Mouse (Mus musculus) layer of hippocampus, postnatal 36 days (tissue): Measurements from ENCODE around the gene Eid3. TPM values are rescaled to one million over a fixed set of nuclear protein-coding genes. Genes with fewer than 3 reads are reported as not detected.

ENCODE experiments used
- DNase-seq, 2 experiments: peaks; one replicate each; pipeline ENCODE4 v3.0.0; 2022
- total RNA-seq, 2 experiments: library from RNA; stranded (reverse); gene quantifications; 2 replicates each; pipeline ENCODE4 v1.2.3; 2021

Gene Eid3
- total RNA-seq, 2 experiments from 2014 or later, result 1.5 to 1.9 TPM

DNA sequence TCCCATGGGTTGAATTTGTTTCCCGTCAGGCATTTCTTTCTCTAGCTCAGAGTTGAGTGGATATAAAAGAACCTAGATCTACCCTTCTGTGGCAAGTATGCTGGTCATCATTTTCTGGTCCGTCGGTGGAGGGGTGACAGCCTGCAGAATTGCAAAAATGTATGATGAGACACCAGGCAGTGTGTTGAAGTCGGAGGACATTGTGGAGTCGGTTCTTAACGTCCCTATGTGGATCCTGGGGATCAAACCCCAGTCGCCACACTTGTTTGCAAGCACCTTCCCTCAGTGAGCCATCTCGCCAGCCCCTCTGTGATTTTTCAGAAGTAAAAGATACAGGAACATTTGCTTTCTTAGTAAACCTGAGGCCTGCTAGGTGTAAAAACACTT, 5.5 kb upstream of the Eid3 start:
- DNase-seq, result no peak

DNA sequence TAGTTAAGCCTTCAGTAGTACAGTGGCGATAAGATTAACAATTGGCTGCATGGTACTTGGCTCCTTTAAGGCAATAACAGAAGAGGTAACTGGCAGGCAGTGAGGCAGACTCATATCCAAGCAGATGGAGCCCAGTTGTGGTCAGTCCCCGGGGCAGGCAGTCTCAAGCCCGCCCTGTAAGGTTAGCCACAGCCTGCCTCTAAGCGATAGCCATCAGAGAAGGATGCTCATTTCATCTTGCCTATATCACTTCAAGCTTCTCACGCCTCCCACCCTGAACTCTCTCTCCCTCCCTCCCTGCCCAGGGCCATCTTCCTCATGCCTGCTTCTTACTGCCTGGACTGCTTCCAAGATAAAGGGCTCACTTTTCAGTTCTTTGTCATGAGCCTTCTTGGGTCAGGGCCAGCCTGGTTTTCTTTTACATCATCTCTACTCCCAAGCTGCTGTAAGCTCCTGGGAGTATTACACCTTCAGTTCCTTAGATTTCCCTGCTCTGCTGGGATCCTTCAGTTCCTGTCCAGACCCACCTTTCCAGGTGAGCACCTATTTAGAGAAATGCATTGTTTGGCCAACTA, 3.2 kb upstream of the Eid3 start:
- DNase-seq, result no peak

DNA sequence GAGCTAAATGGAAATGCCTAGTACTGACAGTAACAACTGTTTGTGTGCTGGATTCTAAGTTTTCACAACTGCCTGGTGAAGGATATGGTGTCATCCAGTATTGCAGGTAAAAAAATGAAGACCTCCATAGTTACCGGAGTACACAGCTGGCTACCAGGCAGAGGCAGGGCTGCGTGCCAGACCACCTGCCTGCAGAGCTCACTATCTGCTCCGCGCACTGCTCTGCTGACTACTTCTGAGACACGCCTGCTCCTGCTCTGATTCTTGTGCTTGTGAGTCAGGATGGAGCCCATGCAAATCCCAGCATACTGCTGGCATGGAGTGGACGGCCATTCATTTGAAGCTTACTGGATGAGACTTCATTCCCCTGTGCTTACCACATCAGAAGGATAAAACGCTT, 2.6 kb upstream of the Eid3 start:
- no peak for DNase-seq

DNA sequence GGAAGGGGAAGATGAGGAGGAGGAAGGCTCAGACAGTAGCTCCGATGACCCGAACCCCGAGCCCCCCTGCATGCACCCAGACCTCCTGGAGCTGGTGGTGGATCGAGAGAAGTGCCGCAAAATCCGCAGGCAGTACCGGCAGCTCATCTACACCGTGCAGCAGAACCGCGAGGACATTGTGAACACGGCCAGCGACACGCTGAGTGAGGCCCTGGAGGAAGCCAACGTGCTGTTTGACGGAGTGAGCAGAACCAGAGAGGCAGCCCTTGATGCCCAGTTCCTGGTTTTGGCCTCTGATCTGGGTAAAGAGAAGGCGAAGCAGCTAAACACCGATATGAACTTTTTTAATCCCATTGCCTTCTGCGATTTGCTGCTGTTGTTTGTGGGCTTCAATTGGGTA, 406 bp downstream of the Eid3 start:
- DNase-seq, result no peak

DNA sequence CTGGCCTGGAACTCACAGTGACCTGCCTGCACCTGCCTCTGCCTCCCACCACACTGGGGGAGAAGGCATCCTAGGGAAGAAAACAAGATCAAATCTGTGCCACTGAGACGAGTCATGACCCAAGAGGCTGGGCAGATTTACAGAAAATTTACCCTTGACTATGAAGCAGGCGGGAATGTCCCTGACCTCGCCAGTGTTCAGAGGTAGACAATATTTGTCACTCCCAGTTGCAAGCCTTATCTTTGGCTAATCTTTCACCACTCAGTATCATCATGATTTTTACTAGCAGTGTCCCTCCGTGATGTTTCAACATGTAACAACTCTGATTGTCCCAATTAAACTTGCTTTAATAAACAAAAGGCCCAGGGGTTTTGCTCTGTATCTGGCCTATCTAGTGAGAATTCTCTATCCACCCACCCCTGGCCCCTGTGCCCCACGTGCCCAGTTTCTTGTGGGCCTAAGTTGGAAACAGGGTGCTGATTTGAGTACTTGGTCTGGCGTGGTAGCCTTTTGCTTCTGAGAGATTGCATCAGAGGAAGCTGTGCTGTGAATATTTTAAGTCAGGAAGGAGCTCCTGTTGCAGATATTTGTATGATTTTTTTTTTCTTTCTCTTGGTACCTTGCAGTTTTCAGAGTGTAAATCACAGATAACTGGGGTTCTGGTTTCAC, 2.1 kb downstream of the Eid3 start:
- no peak for DNase-seq

DNA sequence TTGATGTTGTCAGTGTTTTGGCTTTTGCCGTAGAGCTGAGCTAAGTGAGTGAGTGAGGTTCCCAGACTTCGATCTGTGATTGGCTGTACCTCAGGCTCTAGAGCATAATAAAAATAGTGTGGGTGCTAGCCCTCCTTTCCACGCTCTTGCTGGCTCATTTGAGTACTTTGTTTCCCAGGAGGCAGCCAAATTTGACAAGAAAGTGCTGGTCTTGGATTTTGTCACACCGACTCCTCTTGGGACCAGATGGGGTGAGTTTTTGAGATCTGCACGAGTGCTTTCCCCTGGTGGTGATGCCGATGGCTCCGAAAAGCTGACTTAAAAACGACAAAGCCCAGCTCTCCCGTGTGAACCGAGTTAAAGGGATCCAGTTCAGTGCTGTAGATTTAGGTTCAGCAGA, 9.0 kb downstream of the Eid3 start:
- no peak for DNase-seq

DNA sequence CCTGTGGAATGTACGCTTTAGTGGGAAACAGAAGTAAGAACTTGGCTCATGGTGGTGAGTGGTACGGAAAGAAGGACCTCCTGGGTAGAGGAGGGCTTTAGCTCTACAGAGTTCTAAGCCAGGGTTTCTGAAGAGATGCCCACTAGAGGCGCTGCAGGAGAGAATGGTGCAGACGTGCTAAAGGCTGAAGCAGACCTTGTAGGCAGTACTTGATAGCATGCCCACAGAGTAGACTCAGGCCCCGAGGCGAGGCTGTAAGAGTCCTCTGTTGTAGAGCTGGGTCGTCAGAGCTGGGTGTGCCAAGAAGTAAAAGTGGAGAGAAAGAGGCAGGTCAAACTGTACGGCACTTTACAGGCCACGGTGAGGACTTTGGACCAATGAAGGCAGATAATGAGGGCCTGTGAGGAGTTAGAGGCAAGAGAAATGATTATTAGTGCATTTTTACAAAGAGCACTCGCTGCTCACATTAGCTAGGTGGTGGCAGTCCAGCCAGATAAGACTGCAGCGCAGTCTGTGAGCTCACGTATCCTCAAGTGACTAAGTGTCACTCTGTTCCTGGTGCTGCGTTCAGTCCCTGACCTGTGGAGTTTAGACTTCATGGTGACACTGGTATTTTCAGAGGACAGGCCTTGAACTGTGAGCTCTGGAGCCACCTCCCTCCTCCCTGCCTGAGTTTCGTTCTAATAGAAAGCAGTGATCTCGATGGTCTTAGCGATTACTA, 9.8 kb downstream of the Eid3 start:
- DNase-seq, result peak in 1 of 2 experiments; percentile 31

DNA sequence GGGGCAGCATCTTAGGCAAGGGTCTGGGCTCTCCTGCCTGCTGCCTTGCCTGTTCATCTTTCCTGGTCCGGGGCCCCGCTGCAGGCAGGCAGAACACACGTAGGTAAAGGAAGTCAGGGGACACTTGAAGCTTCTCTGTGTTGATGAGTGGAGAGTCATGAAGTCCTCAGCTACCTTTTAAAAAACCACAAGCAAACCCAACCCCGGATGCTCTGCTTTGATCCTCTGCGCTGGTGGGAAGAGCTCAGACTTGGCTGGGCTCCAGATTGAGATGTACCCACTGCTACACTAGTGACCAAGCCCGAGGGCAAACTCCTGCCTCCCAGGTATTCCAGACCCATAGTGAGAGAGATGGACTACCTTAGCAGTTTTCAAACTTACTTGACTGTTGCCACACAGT, 20.9 kb downstream of the Eid3 start:
- DNase-seq, result no peak

DNA sequence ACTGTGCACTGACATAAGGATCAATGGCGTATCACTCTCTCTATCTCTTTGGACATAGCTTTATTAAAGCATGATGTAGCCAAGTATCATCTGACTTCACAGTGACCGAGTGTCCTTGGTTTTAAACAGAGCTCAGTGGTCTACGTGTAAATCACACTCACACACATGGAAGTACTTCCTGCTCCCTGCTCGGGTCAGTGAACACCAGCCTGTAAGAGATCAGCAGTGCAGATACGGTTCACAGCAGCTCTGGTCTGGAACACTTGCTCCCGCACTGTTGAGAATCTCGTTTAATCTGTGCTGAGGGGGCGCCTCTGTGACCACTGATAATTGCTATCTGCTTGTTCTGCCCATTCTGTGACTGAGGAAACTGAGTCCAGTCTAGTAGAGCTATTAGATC, 22.1 kb downstream of the Eid3 start:
- DNase-seq, result no peak

DNA sequence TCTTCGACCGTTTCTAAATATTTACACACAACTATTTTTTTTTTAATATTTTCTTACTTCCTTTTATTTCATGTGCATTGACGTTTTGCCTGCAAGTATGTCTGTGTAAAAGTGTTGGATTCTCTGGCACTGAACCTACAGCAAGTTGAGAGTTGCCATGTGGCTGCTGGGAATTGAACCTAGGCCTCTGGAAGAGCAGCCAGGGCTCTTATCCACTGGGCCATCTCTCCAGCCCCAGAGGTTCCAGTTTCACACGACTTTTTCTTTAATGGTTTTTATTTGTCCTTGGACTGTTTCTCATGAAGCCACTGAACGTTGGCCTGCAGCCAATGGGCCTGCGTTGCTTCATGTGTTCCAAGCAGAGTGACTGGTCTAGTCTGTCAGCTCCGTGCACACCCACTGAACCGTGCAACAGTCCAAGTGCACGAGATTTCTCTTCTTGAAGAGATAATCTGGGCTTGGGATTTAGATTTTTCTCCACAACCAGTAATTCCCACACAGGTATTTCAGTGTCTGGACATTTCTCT, 23.1 kb downstream of the Eid3 start:
- DNase-seq, result no peak

DNA sequence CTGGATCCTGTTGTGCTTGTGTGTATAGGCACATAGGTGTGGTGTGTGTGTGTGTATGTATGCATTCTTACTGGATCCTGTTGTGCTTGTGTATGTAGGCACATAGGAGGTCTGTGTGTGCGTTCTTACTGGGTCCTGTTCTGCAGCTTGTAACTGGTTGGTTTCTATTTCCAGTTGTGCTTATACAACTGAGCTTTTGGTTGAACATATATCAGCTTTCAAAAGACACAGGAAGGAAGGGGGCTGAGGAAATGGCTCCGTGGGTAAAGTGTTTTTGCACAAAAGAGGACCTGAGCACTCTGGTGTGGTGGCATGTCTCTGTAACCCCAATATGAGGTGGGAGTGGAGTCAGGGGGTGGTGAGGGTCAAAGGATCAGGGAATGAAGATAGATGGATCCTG, 24.5 kb downstream of the Eid3 start:
- no peak for DNase-seq

DNA sequence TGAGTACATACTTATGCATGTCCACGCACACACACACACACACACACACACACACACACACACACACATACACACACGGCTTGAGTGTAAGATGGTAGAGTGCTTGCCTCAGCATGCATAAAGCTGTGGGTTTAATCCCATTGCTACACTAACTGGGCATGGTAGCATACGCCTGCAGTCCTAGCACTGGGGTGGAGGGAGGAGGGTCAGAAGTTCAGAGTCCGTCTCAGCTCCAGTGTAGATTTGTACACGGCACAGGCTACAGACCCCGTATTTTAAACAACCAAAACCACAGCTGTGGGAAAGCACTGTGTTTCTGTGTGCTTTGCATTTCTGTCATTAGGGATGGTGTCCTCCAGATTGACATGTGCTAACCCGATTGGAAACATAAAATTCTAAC, 25.0 kb downstream of the Eid3 start:
- no peak for DNase-seq

DNA sequence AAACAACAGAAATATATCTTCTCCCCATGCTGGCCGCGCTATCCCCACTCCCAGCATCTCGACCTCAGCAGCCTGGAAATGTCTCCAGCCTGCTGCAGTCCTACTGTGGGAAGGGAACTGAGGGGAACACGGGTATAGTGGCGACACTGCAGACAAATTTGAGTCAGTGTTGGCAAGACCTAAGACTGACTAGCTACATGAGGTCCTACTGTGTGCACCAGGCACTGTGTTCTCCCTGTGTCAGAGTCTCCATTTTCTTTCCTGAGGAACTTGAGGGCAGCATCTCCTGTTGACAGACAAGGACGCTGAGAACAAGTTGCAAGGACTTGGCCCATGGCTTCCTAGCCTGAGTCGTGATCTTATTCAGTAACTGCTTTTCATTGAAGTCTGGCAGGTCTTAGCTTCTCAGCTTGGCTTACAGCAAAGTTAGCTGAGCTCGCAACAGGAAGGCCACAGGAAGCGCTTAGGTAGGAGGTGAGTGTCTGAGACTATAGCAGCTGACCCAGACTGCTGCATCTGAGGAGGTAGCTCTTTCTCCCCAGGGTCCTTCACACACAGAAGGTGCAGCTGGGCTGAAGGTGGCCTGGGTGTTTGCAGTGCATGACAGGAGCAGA, 26.1 kb downstream of the Eid3 start:
- DNase-seq, result no peak

DNA sequence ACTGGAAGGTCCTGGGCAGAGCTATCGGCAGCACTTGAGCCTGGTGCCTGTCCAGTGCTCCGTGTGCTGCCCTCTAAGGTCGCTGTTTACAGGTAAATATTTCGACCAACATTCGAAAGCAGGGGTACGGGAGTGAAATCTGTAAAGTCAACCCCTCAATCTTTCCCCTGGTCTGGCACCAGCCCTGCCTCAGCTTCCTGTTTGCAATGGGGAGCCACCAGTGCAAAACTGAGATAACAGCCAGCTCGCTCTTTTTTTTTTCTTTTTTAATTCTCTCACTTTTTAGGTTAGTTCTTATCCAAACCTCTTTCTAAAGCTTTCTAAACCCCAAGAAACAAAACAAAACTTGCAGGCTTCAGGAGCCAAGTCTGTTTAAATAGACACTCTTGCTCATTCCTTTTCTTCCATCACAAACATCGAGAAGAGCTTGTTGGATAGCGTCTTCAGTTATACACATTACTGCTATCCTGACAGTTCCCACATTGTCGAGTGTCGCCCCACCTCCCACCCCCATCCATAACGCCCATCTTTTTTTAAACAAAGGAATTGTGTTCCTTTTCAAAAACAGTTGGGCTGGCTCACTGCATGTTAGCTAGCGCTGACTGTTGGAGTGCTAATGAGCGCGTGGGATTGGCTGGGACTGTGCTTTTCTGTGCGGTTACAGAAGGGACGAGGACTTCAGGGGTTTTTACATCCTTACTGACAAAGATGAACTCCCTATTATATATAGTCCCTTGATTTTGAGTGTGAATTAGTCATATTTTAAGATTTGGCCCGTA, 27.6 kb downstream of the Eid3 start:
- DNase-seq, result peak; percentile 45 to 49

DNA sequence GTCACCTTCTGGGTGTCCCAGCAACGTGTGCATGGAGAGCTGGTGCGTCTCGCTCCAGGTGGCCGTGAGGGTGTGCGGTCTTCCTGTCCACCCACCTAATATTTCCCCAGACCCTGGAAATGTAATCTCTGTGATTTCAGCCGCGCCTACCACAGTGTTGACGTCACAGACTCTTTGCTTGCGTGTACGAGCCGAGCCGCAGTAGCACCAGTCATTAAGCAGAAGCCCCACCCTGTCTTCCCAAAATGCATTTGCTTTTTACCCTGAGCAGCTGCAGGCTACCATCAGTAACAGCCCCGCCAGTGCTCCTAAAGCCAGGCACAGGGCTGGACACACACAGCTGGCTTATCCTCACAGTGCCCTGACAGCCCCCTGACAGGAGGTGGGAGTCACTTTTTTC, 31.5 kb downstream of the Eid3 start:
- DNase-seq, result no peak

DNA sequence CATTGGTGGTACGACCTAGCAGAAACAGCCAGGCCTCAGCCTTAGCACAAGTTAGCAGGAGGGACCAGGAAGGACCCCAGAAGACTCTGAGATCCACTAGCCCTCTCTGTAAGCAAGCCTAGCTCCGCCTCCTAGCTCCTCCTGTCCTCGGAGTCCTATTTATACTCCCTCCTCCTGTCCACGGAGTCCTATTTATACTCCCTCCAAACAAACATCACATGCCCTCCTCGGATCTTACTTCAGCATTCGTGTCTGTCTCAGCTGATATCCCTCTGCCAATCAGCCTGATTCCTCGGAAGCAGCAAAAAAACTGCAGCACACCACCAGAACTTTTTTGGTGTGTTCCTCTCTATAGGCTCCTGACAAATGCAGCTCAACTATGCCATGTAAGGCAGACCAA, 32.5 kb downstream of the Eid3 start:
- DNase-seq, result no peak

DNA sequence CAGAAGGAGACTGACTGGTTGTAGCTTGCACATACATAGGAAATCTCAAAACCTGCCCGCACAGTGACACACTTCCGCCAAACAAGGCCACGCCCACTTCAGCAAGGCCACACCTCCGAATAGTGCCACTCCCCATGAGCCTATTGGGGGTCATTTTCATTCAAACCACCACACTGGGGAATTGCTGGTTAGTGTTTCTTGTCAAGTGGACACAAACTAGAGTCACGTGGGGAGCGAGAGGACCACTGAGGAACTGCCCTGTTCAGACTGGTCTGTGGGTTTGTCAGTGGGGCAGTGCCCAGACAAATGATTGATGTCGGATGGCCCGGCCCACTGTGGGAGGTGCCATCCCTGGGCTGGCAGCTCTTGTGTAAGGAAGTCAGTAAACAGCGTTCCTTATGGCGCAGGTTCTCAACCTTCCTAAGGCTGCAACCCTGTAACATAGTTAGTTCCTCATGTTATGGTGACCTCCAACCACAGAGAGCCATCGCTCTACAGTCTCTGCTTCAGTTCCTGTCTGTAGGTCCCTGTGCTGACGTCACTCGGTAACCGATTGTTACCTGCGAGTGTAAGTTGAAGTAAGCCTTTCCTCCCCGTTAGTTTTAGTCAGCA, 33.5 kb downstream of the Eid3 start:
- DNase-seq, result no peak

DNA sequence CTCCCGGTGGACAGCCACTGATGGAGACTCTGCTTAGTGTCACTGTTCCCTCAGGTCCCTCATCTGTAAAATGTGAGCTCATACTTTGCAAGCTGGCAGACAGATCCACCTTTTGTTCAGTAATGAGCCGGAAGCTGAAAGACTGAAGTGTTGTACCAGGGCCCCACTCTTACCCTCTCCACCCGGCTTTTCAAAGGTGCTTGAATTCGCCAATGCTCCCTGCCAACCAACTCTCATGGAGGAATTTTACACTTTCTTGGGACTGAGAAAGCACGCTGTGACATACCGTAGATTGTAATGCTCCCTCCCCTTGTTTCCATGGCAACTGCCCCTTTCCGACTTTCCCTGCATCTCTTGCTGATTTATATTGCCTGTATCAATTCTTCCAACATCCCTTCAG, 34.1 kb downstream of the Eid3 start:
- no peak for DNase-seq

DNA sequence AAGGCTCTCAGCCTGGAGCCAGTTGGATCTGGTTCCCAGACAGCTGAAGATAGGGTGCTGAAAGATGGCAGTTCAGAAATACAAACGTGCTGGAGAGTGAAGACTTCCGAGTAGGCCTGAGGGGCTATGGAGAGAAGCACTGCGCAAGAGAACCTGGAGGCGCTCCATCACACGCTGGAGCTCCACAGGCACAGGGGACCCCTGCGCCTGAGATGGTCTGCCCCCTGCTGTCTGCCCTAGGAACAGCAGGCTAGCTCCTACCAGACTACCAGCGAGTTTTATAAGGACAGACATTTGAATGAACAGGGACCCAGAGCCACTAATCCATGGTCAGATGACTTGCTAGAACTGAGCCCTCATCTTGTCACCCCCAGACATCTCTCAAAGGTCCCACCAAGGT, 35.0 kb downstream of the Eid3 start:
- DNase-seq, result peak; percentile 82 to 84

DNA sequence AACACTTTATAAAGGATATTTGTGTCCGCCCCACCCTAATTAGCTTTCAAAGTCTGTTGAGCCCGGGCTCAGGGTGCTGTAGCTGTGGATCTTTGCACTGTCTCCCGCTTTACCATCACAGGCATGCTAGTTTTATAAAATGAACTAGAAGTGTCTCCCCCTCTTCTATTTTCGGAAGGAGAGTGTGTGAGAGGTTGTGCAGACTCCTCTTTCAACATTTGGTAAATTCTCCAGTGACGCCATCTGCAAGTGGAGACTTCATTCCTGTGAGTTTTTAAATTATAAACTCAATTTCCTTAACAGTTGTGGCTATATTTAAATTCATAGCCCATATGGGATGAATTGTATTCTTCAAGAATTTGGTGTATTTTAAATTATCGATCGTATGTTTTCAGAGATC, 42.1 kb downstream of the Eid3 start:
- no peak for DNase-seq

DNA sequence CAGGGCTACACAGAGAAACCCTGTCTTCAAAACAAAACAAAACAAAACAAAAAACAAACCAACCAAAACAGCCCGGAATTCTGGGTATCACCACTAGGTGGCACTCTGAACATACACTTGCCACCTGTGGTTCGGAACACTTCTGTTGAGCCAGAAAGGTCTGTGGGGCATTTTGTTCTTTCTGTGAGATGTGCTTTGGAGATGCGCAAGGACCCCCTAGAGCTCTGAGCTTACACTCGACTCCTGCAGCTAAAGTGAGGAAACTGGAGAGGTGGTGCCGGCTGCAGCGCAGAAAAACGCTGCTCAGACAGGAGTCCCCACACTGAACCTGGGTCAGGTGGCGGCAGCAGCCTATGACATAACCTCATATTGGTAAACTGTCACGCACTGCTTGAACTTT, 43.0 kb downstream of the Eid3 start:
- peak; percentile 41 to 65 for DNase-seq

DNA sequence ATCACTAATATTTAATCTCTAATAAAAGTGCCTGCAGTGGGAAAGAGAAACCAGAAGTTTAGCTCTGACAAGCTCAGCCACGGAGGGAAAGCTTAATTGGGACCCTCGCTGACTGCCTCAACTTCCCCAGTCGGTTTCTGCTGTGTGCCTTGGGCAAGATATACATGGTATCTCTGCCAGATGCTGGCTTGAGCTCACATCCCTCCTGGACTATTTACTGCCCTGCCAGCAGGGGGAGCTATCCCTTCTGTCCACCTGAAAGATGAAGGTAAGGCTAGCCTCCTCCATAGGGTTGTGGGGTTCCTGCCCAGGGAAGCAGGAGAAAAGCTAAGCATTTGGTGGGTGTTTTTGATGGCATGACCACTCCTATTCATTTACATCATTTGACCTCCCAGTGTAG, 43.8 kb downstream of the Eid3 start:
- DNase-seq, result no peak
